Mouse (Mus musculus) myocyte (in vitro differentiated cells): ENCODE results near the gene Mau2. TPM values are rescaled to one million over a fixed set of nuclear protein-coding genes. Genes with fewer than 3 reads are reported as not detected.

ENCODE experiments used
- H3K27me3 ChIP-seq: one replicate; pipeline ENCODE4 v1.6.1; 2011; ENCODE audit not compliant: control insufficient read depth, insufficient read depth, insufficient read length
- H3K36me3 ChIP-seq: one replicate; pipeline ENCODE4 v1.6.1; 2011; ENCODE audit not compliant: control insufficient read depth, insufficient read depth
- H3K4me2 ChIP-seq: one replicate; pipeline ENCODE4 v1.6.1; 2011; ENCODE audit warnings: low read depth, control low read depth
- H3K4me3 ChIP-seq: one replicate; pipeline ENCODE4 v1.5.1; 2011; ENCODE audit warnings: mild to moderate bottlenecking, control low read depth, moderate library complexity
- H3K79me2 ChIP-seq: one replicate; pipeline ENCODE4 v1.6.1; 2011; ENCODE audit not compliant: control insufficient read depth, insufficient read depth
- H3ac ChIP-seq: one replicate; pipeline ENCODE4 v1.6.1; 2011; ENCODE audit not compliant: control insufficient read depth, insufficient read length
- CEBPB ChIP-seq: IDR thresholded peaks from 2 replicates; pipeline ENCODE4 v1.6.1; 2011; ENCODE audit warnings: mild to moderate bottlenecking, moderate library complexity; ENCODE audit not compliant: poor library complexity, insufficient read depth, severe bottlenecking
- E2F4 ChIP-seq: IDR thresholded peaks from one replicate; pipeline ENCODE4 v1.6.1; 2011; ENCODE audit warnings: mild to moderate bottlenecking, control low read depth, moderate library complexity; ENCODE audit not compliant: insufficient read depth
- MAX ChIP-seq: IDR thresholded peaks from one replicate; pipeline ENCODE4 v1.6.1; 2011; ENCODE audit warnings: low read depth, mild to moderate bottlenecking, control low read depth
- MYOD1 ChIP-seq, 3 experiments: IDR thresholded peaks; one replicate each; pipeline ENCODE4 v1.6.1; 2011; ENCODE audit warnings: control low read depth in 2 of 3, low read depth in 2 of 3, mild to moderate bottlenecking in 2 of 3, moderate library complexity in 1 of 3; ENCODE audit not compliant: insufficient read length in 2 of 3, control insufficient read depth in 1 of 3
- MYOG ChIP-seq, 3 experiments: IDR thresholded peaks; one replicate each; pipeline ENCODE4 v1.6.1; 2011; ENCODE audit warnings: control low read depth in 2 of 3, low read depth in 2 of 3, mild to moderate bottlenecking in 2 of 3; ENCODE audit not compliant: insufficient read length in 2 of 3, control insufficient read depth in 1 of 3, insufficient read depth in 1 of 3
- POLR2A ChIP-seq: IDR thresholded peaks from one replicate; pipeline ENCODE4 v1.6.1; 2011; ENCODE audit warnings: low read depth, mild to moderate bottlenecking, control low read depth, moderate library complexity; ENCODE audit not compliant: insufficient read length
- POLR2AphosphoS2 ChIP-seq: IDR thresholded peaks from one replicate; pipeline ENCODE4 v1.6.1; 2011; ENCODE audit warnings: low read depth, control low read depth; ENCODE audit not compliant: insufficient read length
- REST ChIP-seq: IDR thresholded peaks from one replicate; pipeline ENCODE4 v1.6.1; 2011; ENCODE audit warnings: mild to moderate bottlenecking, control low read depth, moderate library complexity; ENCODE audit not compliant: insufficient read depth, insufficient read length
- SRF ChIP-seq: IDR thresholded peaks from one replicate; pipeline ENCODE4 v1.6.1; 2011; ENCODE audit warnings: low read depth; ENCODE audit not compliant: control insufficient read depth, insufficient read length
- TCF12 ChIP-seq: IDR thresholded peaks from one replicate; pipeline ENCODE4 v1.6.1; 2011; ENCODE audit warnings: mild to moderate bottlenecking, control low read depth; ENCODE audit not compliant: poor library complexity, insufficient read depth, severe bottlenecking
- TCF3 ChIP-seq: IDR thresholded peaks from one replicate; pipeline ENCODE4 v1.6.1; 2011; ENCODE audit warnings: low read depth, control low read depth; ENCODE audit not compliant: insufficient read length
- USF1 ChIP-seq: IDR thresholded peaks from one replicate; pipeline ENCODE4 v1.6.1; 2011; ENCODE audit warnings: low read depth, mild to moderate bottlenecking, control low read depth, moderate library complexity
- polyA plus RNA-seq: library from polyadenylated mRNA; unstranded; fragments of >200 nt; fragmentation: generic; extraction: Trizol; gene quantifications from one replicate; pipeline ENCODE4 v1.2.1, GENCODE M21; 2012; ENCODE audit warnings: missing spikeins

Gene Mau2
- polyA plus RNA-seq, 1 experiment = 27.4 TPM

- H3K79me2 ChIP-seq = peaks cover 47% of the 10 kb centered on the region
- H3ac ChIP-seq = peak overlapping the region; percentile 45
- H3K4me2 ChIP-seq = peak overlapping the region; percentile 98
- peak overlapping the region; percentile 55 for H3K4me3 ChIP-seq
- H3K27me3 ChIP-seq = no peaks in the 10 kb centered on the region
- TF ChIP-seq CEBPB (no peak), POLR2AphosphoS2 (peak; percentile 72), POLR2A (peak; percentile 64)
- H3K36me3 ChIP-seq = peaks cover 3% of the 10 kb centered on the region
Observed at GRCm38 (mm10) chr8:69974194-69974614, 68.3 kb downstream of the Mau2 start.

GRCm38 (mm10) chr8:69973442-69974161 is 68.9 kb downstream of the Mau2 start:
- H3K36me3 ChIP-seq = peaks cover 3% of the 10 kb centered on the region
- H3ac ChIP-seq = peak overlapping the region; percentile 45
- H3K4me2 ChIP-seq = peak overlapping the region; percentile 96
- H3K27me3 ChIP-seq = no peaks in the 10 kb centered on the region
- peak overlapping the region; percentile 55 for H3K4me3 ChIP-seq
- peaks cover 52% of the 10 kb centered on the region for H3K79me2 ChIP-seq
- TF ChIP-seq POLR2A (no peak), MYOD1 (IDR thresholded peaks at IDR 0.05; ENCODE audit: control insufficient read depth in 1 of 3, insufficient read length in 2 of 3, low read depth in 2 of 3) (no peak), USF1 (no peak), REST (no peak), TCF3 (no peak), SRF (no peak), E2F4 (no peak), MAX (no peak), CEBPB (no peak), MYOG (IDR thresholded peaks at IDR 0.05; ENCODE audit: control insufficient read depth in 1 of 3, insufficient read depth in 1 of 3, insufficient read length in 2 of 3, low read depth in 2 of 3) (no peak), TCF12 (no peak), POLR2AphosphoS2 (no peak)

- no peak for TF ChIP-seq TCF12
- TF ChIP-seq TCF3 = no peak
- no peak for TF ChIP-seq CEBPB
- no peak for TF ChIP-seq MYOG (IDR thresholded peaks at IDR 0.05; ENCODE audit: control insufficient read depth in 1 of 3, insufficient read depth in 1 of 3, insufficient read length in 2 of 3, low read depth in 2 of 3)
- TF ChIP-seq SRF = no peak
- TF ChIP-seq E2F4 = no peak
- TF ChIP-seq POLR2AphosphoS2 = no peak
- TF ChIP-seq MAX = no peak
- TF ChIP-seq USF1 = no peak
- TF ChIP-seq POLR2A = no peak
- no peak for TF ChIP-seq REST
- no peak for TF ChIP-seq MYOD1 (IDR thresholded peaks at IDR 0.05; ENCODE audit: control insufficient read depth in 1 of 3, insufficient read length in 2 of 3, low read depth in 2 of 3)
- peak overlapping the region; percentile 96 for H3K4me2 ChIP-seq
- peak overlapping the region; percentile 45 for H3ac ChIP-seq
- peak overlapping the region; percentile 55 for H3K4me3 ChIP-seq
- peaks cover 57% of the 10 kb centered on the region for H3K79me2 ChIP-seq
- peaks cover 3% of the 10 kb centered on the region for H3K36me3 ChIP-seq
- no peaks in the 10 kb centered on the region for H3K27me3 ChIP-seq
Observed at GRCm38 (mm10) chr8:69973063-69973441, 69.5 kb downstream of the Mau2 start.

GRCm38 (mm10) chr8:69970880-69971279 is 71.7 kb downstream of the Mau2 start:
- H3ac ChIP-seq = no peak overlapping the region
- TF ChIP-seq SRF (no peak), CEBPB (no peak), TCF3 (no peak), POLR2A (no peak), TCF12 (no peak), MYOG (IDR thresholded peaks at IDR 0.05; ENCODE audit: control insufficient read depth in 1 of 3, insufficient read depth in 1 of 3, insufficient read length in 2 of 3, low read depth in 2 of 3) (no peak), MAX (no peak), REST (no peak)
- peaks cover 3% of the 10 kb centered on the region for H3K36me3 ChIP-seq
- no peaks in the 10 kb centered on the region for H3K27me3 ChIP-seq
- peaks cover 79% of the 10 kb centered on the region for H3K79me2 ChIP-seq
- H3K4me2 ChIP-seq = peak overlapping the region; percentile 96
- no peak overlapping the region for H3K4me3 ChIP-seq

- H3K4me2 ChIP-seq = no peak overlapping the region
Observed at GRCm38 (mm10) chr8:69967291-69967933, 75.1 kb downstream of the Mau2 start.

More at GRCm38 (mm10) chr8:69967291-69967933, 75.1 kb downstream of the Mau2 start:
- H3K4me3 ChIP-seq = no peak overlapping the region
- no peak overlapping the region for H3ac ChIP-seq
- H3K36me3 ChIP-seq = peaks cover 3% of the 10 kb centered on the region
- no peak for TF ChIP-seq CEBPB
- peaks cover 99% of the 10 kb centered on the region for H3K79me2 ChIP-seq
- no peaks in the 10 kb centered on the region for H3K27me3 ChIP-seq

Other genes with a start within 250 kb of the Mau2 start
- gene Gmip, start 234.1 kb downstream of the Mau2 start, polyA plus RNA-seq = 5.7 TPM
- gene Lpar2, start 220.3 kb downstream of the Mau2 start, polyA plus RNA-seq = 0.12 TPM
- 1.7 TPM for gene Pbx4, start 210.2 kb downstream of the Mau2 start, polyA plus RNA-seq
- gene Cilp2, start 155.0 kb downstream of the Mau2 start, polyA plus RNA-seq = 0.20 TPM
- 0.92 TPM for gene Tssk6, start 140.6 kb downstream of the Mau2 start, polyA plus RNA-seq
- 277 TPM for gene Ndufa13, start 140.2 kb downstream of the Mau2 start, polyA plus RNA-seq
- 19.0 TPM for gene Yjefn3, start 140.0 kb downstream of the Mau2 start, polyA plus RNA-seq
- gene Gatad2a, start 46.4 kb downstream of the Mau2 start, polyA plus RNA-seq = 46.7 TPM
- gene Sugp1, start 79 bp upstream of the Mau2 start, polyA plus RNA-seq = 38.4 TPM
- 0.54 TPM for gene Tm6sf2, start 30.2 kb upstream of the Mau2 start, polyA plus RNA-seq
- gene Hapln4, start 40.7 kb upstream of the Mau2 start, polyA plus RNA-seq = 6.0 TPM
- not detected for gene Ncan, start 78.1 kb upstream of the Mau2 start, polyA plus RNA-seq
- gene Nr2c2ap, start 88.6 kb upstream of the Mau2 start, polyA plus RNA-seq = 41.3 TPM
- gene Rfxank, start 96.4 kb upstream of the Mau2 start, polyA plus RNA-seq = 11.2 TPM
- gene Borcs8, start 96.8 kb upstream of the Mau2 start, polyA plus RNA-seq = 53.0 TPM
- 0.85 TPM for gene Mef2b, start 97.0 kb upstream of the Mau2 start, polyA plus RNA-seq
- gene Tmem161a, start 129.6 kb upstream of the Mau2 start, polyA plus RNA-seq = 132 TPM
- 2.6 TPM for gene Slc25a42, start 169.6 kb upstream of the Mau2 start, polyA plus RNA-seq
- 15.4 TPM for gene Sugp2, start 191.5 kb upstream of the Mau2 start, polyA plus RNA-seq
- gene Armc6, start 191.7 kb upstream of the Mau2 start, polyA plus RNA-seq = 35.4 TPM
- gene Homer3, start 240.1 kb upstream of the Mau2 start, polyA plus RNA-seq = 43.6 TPM